24 mouse cellular contexts compared by ENCODE assay signal in genomic region chr15:86221369-86221768, GRCm38 (mm10). TPM values are rescaled to one million over a fixed set of nuclear protein-coding genes. Genes with fewer than 3 reads are reported as not detected.
DNase-seq lines count a peak whose midpoint lies in the region; ATAC-seq and TF ChIP-seq lines count a peak whose summit lies in the region.
"Had no signal": no experiment of that assay in that cellular context is flagged by ENCODE, and none has a peak within 500 bp of the region (broad histone marks: within the 10 kb centered on the region; RNA-seq: fewer than 3 reads in every experiment).

No protein-coding gene starts in this region.

- 0 out of 2 replicates have a peak overlapping the region, but pooled peaks have one; percentile 19 for H3K9ac ChIP-seq in hindbrain, embryonic 13.5 days
- H3K9ac ChIP-seq in hindbrain, embryonic 12.5 days, result no peak overlapping the region
- no peak overlapping the region for H3K9ac ChIP-seq in lung, postnatal 0 days (replicated peaks; ENCODE audit: low read depth)
- H3K9ac ChIP-seq in intestine, postnatal 0 days (ENCODE audit: low read depth, low read length), result no peak overlapping the region
- H3K9ac ChIP-seq: embryonic facial prominence, embryonic 12.5 days; embryonic facial prominence, embryonic 15.5 days; forebrain, postnatal 0 days; heart, embryonic 12.5 days; heart, embryonic 15.5 days; hindbrain, embryonic 15.5 days had no signal

- H3K4me1 ChIP-seq in hindbrain, embryonic 13.5 days (replicated peaks), result peaks cover 8% of the 10 kb centered on the region; the same call in 1 of the 2 replicates
- H3K4me1 ChIP-seq in hindbrain, embryonic 12.5 days, result no peaks in the 10 kb centered on the region
- H3K4me1 ChIP-seq in lung, postnatal 0 days (ENCODE audit: insufficient read depth, low read depth, low read length), result peaks cover 10% of the 10 kb centered on the region; the same call in 1 of the 2 replicates
- no peaks in the 10 kb centered on the region for H3K4me1 ChIP-seq in intestine, postnatal 0 days (replicated peaks; ENCODE audit: control insufficient read depth, insufficient read depth, low read length)
- H3K4me1 ChIP-seq: embryonic facial prominence, embryonic 12.5 days; embryonic facial prominence, embryonic 15.5 days; hindbrain, embryonic 15.5 days had no signal

- no peak for DNase-seq in lung, postnatal 0 days (ENCODE audit: low spot score)
- no peak for DNase-seq in lung, adult 18-20 months
- DNase-seq: adrenal gland, adult 2 months; adrenal gland, postnatal 14 days; cerebellum, adult 11 months; cerebellum, adult 2 months; cerebellum, adult 9-11 months; cerebellum, postnatal 25 days; forebrain, postnatal 0 days; gastrocnemius, postnatal 36 days; heart, postnatal 10 days; heart, postnatal 36 days had no signal

- no peak overlapping the region for H3K27ac ChIP-seq in hindbrain, embryonic 13.5 days
- H3K27ac ChIP-seq in hindbrain, embryonic 12.5 days, result no peak overlapping the region
- H3K27ac ChIP-seq in lung, postnatal 0 days (ENCODE audit: low read length), result peak overlapping the region; percentile 62; the same call in 1 of the 2 replicates
- peak overlapping the region; percentile 91 for H3K27ac ChIP-seq in macrophage
- no peak overlapping the region for H3K27ac ChIP-seq in intestine, postnatal 0 days (ENCODE audit: low read depth, low read length)
- H3K27ac ChIP-seq: embryonic facial prominence, embryonic 12.5 days; embryonic facial prominence, embryonic 15.5 days; heart, embryonic 15.5 days; hindbrain, embryonic 10.5 days; hindbrain, embryonic 15.5 days had no signal

- no peak overlapping the region for H3K4me3 ChIP-seq in hindbrain, embryonic 13.5 days
- H3K4me3 ChIP-seq in hindbrain, embryonic 12.5 days, result no peak overlapping the region
- H3K4me3 ChIP-seq in lung, postnatal 0 days (ENCODE audit: low read depth, low read length), result no peak overlapping the region
- H3K4me3 ChIP-seq in macrophage (ENCODE audit: inconsistent target), result no peak overlapping the region
- no peak overlapping the region for H3K4me3 ChIP-seq in intestine, postnatal 0 days (ENCODE audit: low read depth, low read length)
- H3K4me3 ChIP-seq: embryonic facial prominence, embryonic 12.5 days; embryonic facial prominence, embryonic 15.5 days; heart, embryonic 12.5 days; heart, embryonic 15.5 days; hindbrain, embryonic 10.5 days; hindbrain, embryonic 15.5 days had no signal

- no peaks in the 10 kb centered on the region for H3K27me3 ChIP-seq in hindbrain, embryonic 13.5 days
- H3K27me3 ChIP-seq in hindbrain, embryonic 12.5 days, result no peaks in the 10 kb centered on the region
- no peaks in the 10 kb centered on the region for H3K27me3 ChIP-seq in lung, postnatal 0 days (replicated peaks; ENCODE audit: insufficient read depth, low read length)
- no peaks in the 10 kb centered on the region for H3K27me3 ChIP-seq in intestine, postnatal 0 days (replicated peaks; ENCODE audit: control insufficient read depth, insufficient read depth, low read length)
- H3K27me3 ChIP-seq: embryonic facial prominence, embryonic 12.5 days; embryonic facial prominence, embryonic 15.5 days; heart, embryonic 12.5 days; heart, embryonic 15.5 days; hindbrain, embryonic 15.5 days had no signal

- 77% methylated on average over 4 of the region's 4 CpGs for WGBS in hindbrain, embryonic 13.5 days
- 70% methylated on average over 4 of the region's 4 CpGs for WGBS in hindbrain, embryonic 12.5 days
- 74% methylated on average over 4 of the region's 4 CpGs for WGBS in lung, postnatal 0 days
- 90% methylated on average over 3 of the region's 4 CpGs for WGBS in macrophage (ENCODE audit: missing documents)
- WGBS in intestine, postnatal 0 days, result 79% methylated on average over 4 of the region's 4 CpGs

- H3K36me3 ChIP-seq in hindbrain, embryonic 13.5 days, result no peaks in the 10 kb centered on the region
- no peaks in the 10 kb centered on the region for H3K36me3 ChIP-seq in hindbrain, embryonic 12.5 days
- H3K36me3 ChIP-seq in lung, postnatal 0 days (ENCODE audit: insufficient read depth, low read length), result no peaks in the 10 kb centered on the region
- H3K36me3 ChIP-seq in macrophage (ENCODE audit: inconsistent target), result no peaks in the 10 kb centered on the region
- no peaks in the 10 kb centered on the region for H3K36me3 ChIP-seq in intestine, postnatal 0 days (ENCODE audit: control insufficient read depth, insufficient read depth)
- H3K36me3 ChIP-seq: embryonic facial prominence, embryonic 12.5 days; embryonic facial prominence, embryonic 15.5 days; heart, embryonic 12.5 days; heart, embryonic 15.5 days; hindbrain, embryonic 15.5 days had no signal

- H3K9me3 ChIP-seq in hindbrain, embryonic 13.5 days, result no peaks in the 10 kb centered on the region
- H3K9me3 ChIP-seq in hindbrain, embryonic 12.5 days (replicated peaks), result no peaks in the 10 kb centered on the region
- H3K9me3 ChIP-seq in lung, postnatal 0 days (ENCODE audit: low read length), result no peaks in the 10 kb centered on the region
- H3K9me3 ChIP-seq in intestine, postnatal 0 days (ENCODE audit: control insufficient read depth), result no peaks in the 10 kb centered on the region
- H3K9me3 ChIP-seq: embryonic facial prominence, embryonic 12.5 days; embryonic facial prominence, embryonic 15.5 days; heart, embryonic 15.5 days; hindbrain, embryonic 15.5 days had no signal

- no peak for TF ChIP-seq EP300 in lung, postnatal 0 days (IDR thresholded peaks at IDR 0.05)

- no peak for ATAC-seq in hindbrain, embryonic 13.5 days (ENCODE audit: low FRiP score)
- no peak for ATAC-seq in hindbrain, embryonic 12.5 days (ENCODE audit: low FRiP score)
- no peak for ATAC-seq in lung, postnatal 0 days
- ATAC-seq in intestine, postnatal 0 days, result no peak
- ATAC-seq: CD4-positive, CD25-positive, alpha-beta regulatory T cell, adult 4 months; forebrain, embryonic 14.5 days; forebrain, postnatal 0 days had no signal

- H3K4me2 ChIP-seq in hindbrain, embryonic 13.5 days, result no peak overlapping the region
- no peak overlapping the region for H3K4me2 ChIP-seq in hindbrain, embryonic 12.5 days (replicated peaks)
- no peak overlapping the region for H3K4me2 ChIP-seq in lung, postnatal 0 days (replicated peaks; ENCODE audit: low read depth, low read length)
- H3K4me2 ChIP-seq in intestine, postnatal 0 days (replicated peaks; ENCODE audit: low read depth), result no peak overlapping the region
- H3K4me2 ChIP-seq: embryonic facial prominence, embryonic 12.5 days; embryonic facial prominence, embryonic 15.5 days; heart, embryonic 12.5 days; heart, embryonic 15.5 days; hindbrain, embryonic 15.5 days had no signal

- peaks cover 81% of the 10 kb centered on the region for H3K79me2 ChIP-seq in macrophage (ENCODE audit: inconsistent target)

- no peak for TF ChIP-seq CTCF in lung, postnatal 0 days (IDR thresholded peaks at IDR 0.05)
- TF ChIP-seq CTCF in intestine, postnatal 0 days (IDR thresholded peaks at IDR 0.05; ENCODE audit: low read depth), result no peak

RNA-seq across cellular contexts. Expression of gene Tbc1d22a, which starts 7.1 kb away (rescaled TPM):
- 12.1 and 13.5 TPM in 2 replicates for polyA plus RNA-seq in hindbrain, embryonic 13.5 days (2015; fragmentation: Nextera tagmentation; extraction: Ambion mirVana)
- polyA plus RNA-seq in hindbrain, embryonic 12.5 days (2016; fragmentation: Nextera tagmentation; extraction: Ambion mirVana), result 13.8 and 14.1 TPM in 2 replicates
- polyA plus RNA-seq in lung, postnatal 0 days (2015; fragmentation: Nextera tagmentation; extraction: Ambion mirVana), result 11.8 and 13.1 TPM in 2 replicates
- total RNA-seq in macrophage (2018; cell fraction: chromatin; rRNA removed), result 100 to 1,000 TPM in 22 of 26 experiments, 10 to 100 TPM in 4; 49.2 to 243 (median 149) TPM
- 10 to 100 TPM; 47.8 to 85.0 (median 62.8) TPM for total RNA-seq in macrophage (2018; cell fraction: cytosol; rRNA removed)
- total RNA-seq in macrophage (2018; cell fraction: nucleus; rRNA removed), result 100 to 1,000 TPM in 11 of 26 experiments, 10 to 100 TPM in 15; 41.2 to 234 (median 79.2) TPM
- 49.5 to 60.9 TPM (median 57.9 TPM) in 3 replicates for polyA plus RNA-seq in macrophage (2018)
- 15.3 and 16.7 TPM in 2 replicates for polyA plus RNA-seq in intestine, postnatal 0 days (2015; fragmentation: Nextera tagmentation; extraction: Ambion mirVana)

RNA-seq across cellular contexts. Expression of gene Cerk, which starts 35.4 kb away (rescaled TPM):
- polyA plus RNA-seq in hindbrain, embryonic 13.5 days (2015; fragmentation: Nextera tagmentation; extraction: Ambion mirVana), result 24.3 and 24.5 TPM in 2 replicates
- 26.0 and 28.1 TPM in 2 replicates for polyA plus RNA-seq in hindbrain, embryonic 12.5 days (2016; fragmentation: Nextera tagmentation; extraction: Ambion mirVana)
- polyA plus RNA-seq in lung, postnatal 0 days (2015; fragmentation: Nextera tagmentation; extraction: Ambion mirVana), result 16.9 and 20.0 TPM in 2 replicates
- 100 to 1,000 TPM in 22 of 26 experiments, 10 to 100 TPM in 4; 29.9 to 512 (median 265) TPM for total RNA-seq in macrophage (2018; cell fraction: chromatin; rRNA removed)
- total RNA-seq in macrophage (2018; cell fraction: cytosol; rRNA removed), result 100 to 1,000 TPM in 23 of 26 experiments, 10 to 100 TPM in 3; 62.0 to 216 (median 136) TPM
- 100 to 1,000 TPM in 22 of 26 experiments, 10 to 100 TPM in 4; 50.0 to 412 (median 210) TPM for total RNA-seq in macrophage (2018; cell fraction: nucleus; rRNA removed)
- 118 to 148 TPM (median 141 TPM) in 3 replicates for polyA plus RNA-seq in macrophage (2018)
- 4.1 and 4.2 TPM in 2 replicates for polyA plus RNA-seq in intestine, postnatal 0 days (2015; fragmentation: Nextera tagmentation; extraction: Ambion mirVana)

Comparison
In these comparisons a context has a peak if more than half of its experiments do, and no peak if none do; other contexts are left out.
1. H3K27ac ChIP-seq: peak in lung, postnatal 0 days (single experiment) and macrophage (single experiment); none in hindbrain, embryonic 13.5 days (single experiment), hindbrain, embryonic 12.5 days (single experiment) and intestine, postnatal 0 days (single experiment).